Mouse (Mus musculus) limb, embryonic 11.5 days (tissue): ENCODE data around the gene Gbf1. TPM values are rescaled to one million over a fixed set of nuclear protein-coding genes. Genes with fewer than 3 reads are reported as not detected.

ENCODE experiments used
- ATAC-seq: fragments of 200-750 bp; cut with Nextera tagmentation; 2 replicates; pipeline ENCODE4 v1.8.0; 2017; ENCODE audit warnings: low read depth; ENCODE audit not compliant: insufficient number of reproducible peaks, low FRiP score, low TSS enrichment
- DNase-seq: peaks from one replicate; pipeline ENCODE4 v3.0.0-alpha.2; 2015; ENCODE audit warnings: low spot score
- H3K27ac ChIP-seq: fragments of 300-500 bp; sonication (generic); replicated peaks from 2 replicates; pipeline ENCODE4 v1.5.1; 2014; ENCODE audit warnings: low read depth, mild to moderate bottlenecking, low read length
- H3K27me3 ChIP-seq: fragments of 300-500 bp; sonication (generic); 2 replicates; pipeline ENCODE4 v1.6.1; 2014; ENCODE audit warnings: mild to moderate bottlenecking, low read length, mixed read lengths; ENCODE audit not compliant: control insufficient read depth, insufficient read depth
- H3K36me3 ChIP-seq: fragments of 300-500 bp; sonication (generic); 2 replicates; pipeline ENCODE4 v1.6.1; 2014; ENCODE audit warnings: mild to moderate bottlenecking, low read length, moderate library complexity, mixed read lengths; ENCODE audit not compliant: control insufficient read depth, insufficient read depth
- H3K4me1 ChIP-seq: fragments of 300-500 bp; sonication (generic); 2 replicates; pipeline ENCODE4 v1.6.1; 2014; ENCODE audit warnings: low read length, mixed read lengths; ENCODE audit not compliant: control insufficient read depth, insufficient read depth
- H3K4me2 ChIP-seq: fragments of 300-500 bp; sonication (generic); 2 replicates; pipeline ENCODE4 v1.6.1; 2014; ENCODE audit warnings: low read depth, mild to moderate bottlenecking, moderate library complexity; ENCODE audit not compliant: severe bottlenecking
- H3K4me3 ChIP-seq: fragments of 300-500 bp; sonication (generic); 2 replicates; pipeline ENCODE4 v1.5.1; 2014; ENCODE audit warnings: low read depth, low read length
- H3K9ac ChIP-seq: fragments of 300-500 bp; sonication (generic); 2 replicates; pipeline ENCODE4 v1.6.1; 2014; ENCODE audit warnings: mild to moderate bottlenecking, low read length
- H3K9me3 ChIP-seq: fragments of 300-500 bp; sonication (generic); 2 replicates; pipeline ENCODE4 v1.6.1; 2016; ENCODE audit warnings: low read length; ENCODE audit not compliant: control insufficient read depth
- WGBS: fragments of 180-500 bp; shearing (Covaris S2); extraction: QIAGEN DNeasy Blood & Tissue Kit; methylation state at CpG from one replicate; pipeline ENCODE4 v1.1.7; 2014; 5-methylcytosine and 5-hydroxymethylcytosine counted together
- polyA plus RNA-seq: library from polyadenylated mRNA; unstranded; fragments of >200 nt; fragmentation: Nextera tagmentation; extraction: Ambion mirVana; gene quantifications from 2 replicates; pipeline ENCODE4 v1.2.1, GENCODE M21; 2014

The Gbf1 gene
- polyA plus RNA-seq, 1 experiment from 2014 or later: 35.0 TPM

DNA sequence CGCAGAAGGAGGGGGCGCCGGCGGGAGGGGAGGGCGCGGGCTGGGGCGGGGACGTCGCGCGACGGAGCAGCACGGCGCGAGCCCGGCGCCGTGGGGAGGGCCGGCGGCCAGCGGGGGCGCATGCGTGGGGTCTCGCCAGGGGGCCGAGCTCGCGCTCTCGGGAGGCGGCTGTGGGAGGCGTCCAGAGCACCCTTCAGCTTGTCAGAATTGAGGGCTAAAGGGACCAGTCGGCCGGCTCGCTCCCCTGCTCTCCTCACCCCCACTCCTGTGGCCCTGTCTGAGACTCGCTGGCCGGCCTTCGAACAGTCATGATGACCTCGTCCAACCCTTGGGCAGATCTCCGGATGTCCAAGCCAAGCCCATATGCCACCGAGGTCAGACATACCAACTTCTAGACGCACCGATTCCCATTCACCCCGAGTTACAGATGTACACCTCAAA is 165.7 kb downstream of the Gbf1 start:
- H3K27ac ChIP-seq: no peak overlapping the region
- no peaks in the 10 kb centered on the region for H3K36me3 ChIP-seq
- WGBS: 3% methylated on average over 39 of the region's 42 CpGs
- no peak for ATAC-seq
- DNase-seq: no peak
- peaks cover 13% of the 10 kb centered on the region for H3K4me1 ChIP-seq
- peak overlapping the region; percentile 28; the same call in 1 of the 2 replicates for H3K4me3 ChIP-seq
- peak overlapping the region; percentile 22; the same call in 1 of the 2 replicates for H3K9ac ChIP-seq
- no peaks in the 10 kb centered on the region; the same call in 1 of the 2 replicates for H3K9me3 ChIP-seq
- H3K4me2 ChIP-seq: peak overlapping the region; percentile 77
- H3K27me3 ChIP-seq: peaks cover 98% of the 10 kb centered on the region

DNA sequence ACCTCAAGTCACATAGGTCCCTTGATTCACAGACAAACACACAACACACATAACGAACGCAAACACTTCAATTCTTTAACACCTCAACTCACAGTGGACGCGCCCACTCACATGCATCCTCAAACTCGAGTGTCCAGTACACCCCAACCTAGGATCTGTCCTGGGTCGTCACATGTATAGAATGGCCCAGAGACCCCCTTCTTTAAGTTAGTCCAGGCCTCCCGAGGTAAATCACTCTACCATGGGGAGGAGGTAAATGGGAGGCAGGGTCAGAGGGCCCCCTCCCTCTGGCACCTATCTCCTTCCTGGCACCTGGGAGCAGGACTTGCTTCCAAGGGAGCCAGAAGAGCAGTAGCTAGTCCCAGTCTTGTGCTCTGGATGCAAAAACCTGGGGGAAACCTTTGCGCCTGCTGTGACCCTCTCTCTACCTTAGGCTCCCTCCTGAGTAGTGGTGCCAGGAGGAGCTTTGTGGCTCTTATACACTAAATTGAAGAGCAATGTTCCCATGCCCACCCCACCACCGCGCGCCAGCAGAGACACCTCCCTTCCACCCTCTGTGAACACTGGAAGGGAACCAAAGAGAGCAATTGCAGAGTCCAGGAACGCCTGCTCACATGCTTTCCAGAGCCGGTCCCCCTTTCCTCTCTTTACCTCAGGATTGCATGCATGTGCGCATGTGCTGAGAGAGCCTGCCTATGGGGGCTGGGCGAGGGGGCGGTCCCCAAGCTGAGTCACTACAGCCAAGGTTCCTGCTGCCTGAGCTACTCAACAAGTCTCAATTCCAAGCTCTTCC is 166.5 kb downstream of the Gbf1 start:
- ATAC-seq: no peak
- Histone ChIP-seq H3K9me3 (no peaks in the 10 kb centered on the region; the same call in 1 of the 2 replicates), H3K27ac (no peak overlapping the region), H3K36me3 (no peaks in the 10 kb centered on the region), H3K9ac (no peak overlapping the region), H3K4me2 (no peak overlapping the region; the same call in 1 of the 2 replicates), H3K27me3 (peaks cover 98% of the 10 kb centered on the region), H3K4me3 (0 out of 2 replicates have a peak overlapping the region, but pooled peaks have one; percentile 28), H3K4me1 (peaks cover 13% of the 10 kb centered on the region)
- peak; percentile 65 for DNase-seq
- 11% methylated on average over 16 of the region's 16 CpGs for WGBS

DNA sequence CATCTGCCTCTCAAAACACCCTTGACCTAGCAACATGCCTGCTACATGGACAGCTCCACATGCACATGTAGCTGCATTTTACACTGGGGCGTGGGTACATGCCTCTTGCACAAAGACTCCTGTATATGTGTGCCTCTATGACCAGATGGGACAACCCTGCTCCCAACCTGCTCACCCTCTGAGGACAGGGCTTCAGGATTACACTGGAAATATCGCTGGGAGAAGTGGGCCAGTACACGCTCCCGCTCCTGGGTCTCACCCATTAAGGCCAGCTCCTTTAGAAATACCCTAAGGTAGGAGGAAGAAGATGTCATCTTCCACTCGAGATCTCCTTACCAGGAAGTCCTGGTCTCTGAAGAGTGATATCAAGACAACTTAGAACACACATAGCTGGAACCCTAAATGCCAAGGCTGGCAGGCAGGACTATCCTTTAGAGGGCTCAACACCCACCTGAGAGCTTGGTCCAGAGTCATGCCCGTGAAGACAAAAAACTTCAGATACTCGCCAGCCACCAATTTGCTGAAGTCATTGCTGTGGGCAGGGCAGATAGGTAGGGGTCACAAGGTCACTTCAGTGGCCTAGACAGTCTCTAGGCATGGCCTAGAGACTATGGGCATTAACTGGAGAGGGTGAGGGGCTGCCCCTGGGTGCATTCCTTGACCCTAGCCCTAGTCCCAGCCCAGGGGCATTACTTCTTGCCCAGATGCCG is 167.9 kb downstream of the Gbf1 start:
- peaks cover 13% of the 10 kb centered on the region for H3K4me1 ChIP-seq
- 77% methylated on average over 8 of the region's 8 CpGs for WGBS
- no peak overlapping the region for H3K4me3 ChIP-seq
- H3K4me2 ChIP-seq: no peak overlapping the region
- ATAC-seq (no peak), DNase-seq (no peak)
- H3K36me3 ChIP-seq: no peaks in the 10 kb centered on the region
- no peaks in the 10 kb centered on the region; the same call in 1 of the 2 replicates for H3K9me3 ChIP-seq
- no peak overlapping the region for H3K27ac ChIP-seq
- H3K27me3 ChIP-seq: peaks cover 98% of the 10 kb centered on the region
- no peak overlapping the region for H3K9ac ChIP-seq

DNA sequence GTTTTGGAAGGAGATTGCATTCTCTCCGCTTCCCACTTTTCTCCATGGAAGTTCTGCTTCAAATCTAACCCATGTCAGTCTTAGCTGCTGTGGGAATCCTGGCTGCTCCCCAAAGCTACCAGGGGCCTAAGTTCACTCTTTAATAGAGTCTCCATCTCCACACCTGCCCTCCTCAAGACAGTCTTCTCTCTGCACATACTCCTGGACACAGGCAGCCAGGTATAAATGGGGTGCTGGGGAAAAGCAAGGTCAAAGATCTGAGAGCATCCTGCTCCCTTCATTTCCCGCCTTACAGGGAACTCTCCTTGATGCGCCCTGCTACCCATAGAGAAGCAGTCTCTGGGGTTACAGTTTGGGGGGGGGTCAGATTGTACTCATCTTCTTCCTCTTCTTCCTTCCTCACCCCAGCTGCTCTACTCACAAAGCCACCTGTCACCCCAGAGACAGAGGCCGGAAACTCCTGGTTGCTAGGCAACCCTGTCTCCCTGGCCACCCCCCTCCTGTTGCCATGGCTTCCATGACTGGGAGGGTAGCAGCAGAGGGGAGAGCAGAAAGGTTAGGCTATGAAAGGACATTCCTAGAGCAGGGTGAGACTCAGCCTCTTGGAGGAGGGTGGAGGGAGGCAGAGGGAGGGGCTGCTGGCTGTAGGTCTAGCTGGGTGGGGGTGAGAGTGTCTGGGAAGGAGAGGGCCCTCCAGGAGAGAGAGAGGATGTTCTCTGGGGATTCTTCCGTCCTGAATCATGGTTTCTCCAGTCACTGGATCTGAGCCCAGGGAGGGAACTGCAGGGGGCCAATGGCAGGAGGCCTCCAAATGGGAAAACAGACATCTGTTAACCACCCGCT is 169.0 kb downstream of the Gbf1 start:
- H3K9ac ChIP-seq: no peak overlapping the region
- H3K9me3 ChIP-seq: no peaks in the 10 kb centered on the region; the same call in 1 of the 2 replicates
- 29% methylated on average over 6 of the region's 6 CpGs for WGBS
- H3K27me3 ChIP-seq: peaks cover 98% of the 10 kb centered on the region
- ATAC-seq: no peak
- peak; percentile 34 for DNase-seq
- no peaks in the 10 kb centered on the region for H3K36me3 ChIP-seq
- no peak overlapping the region for H3K4me3 ChIP-seq
- H3K27ac ChIP-seq: no peak overlapping the region
- peaks cover 13% of the 10 kb centered on the region for H3K4me1 ChIP-seq
- no peak overlapping the region for H3K4me2 ChIP-seq

DNA sequence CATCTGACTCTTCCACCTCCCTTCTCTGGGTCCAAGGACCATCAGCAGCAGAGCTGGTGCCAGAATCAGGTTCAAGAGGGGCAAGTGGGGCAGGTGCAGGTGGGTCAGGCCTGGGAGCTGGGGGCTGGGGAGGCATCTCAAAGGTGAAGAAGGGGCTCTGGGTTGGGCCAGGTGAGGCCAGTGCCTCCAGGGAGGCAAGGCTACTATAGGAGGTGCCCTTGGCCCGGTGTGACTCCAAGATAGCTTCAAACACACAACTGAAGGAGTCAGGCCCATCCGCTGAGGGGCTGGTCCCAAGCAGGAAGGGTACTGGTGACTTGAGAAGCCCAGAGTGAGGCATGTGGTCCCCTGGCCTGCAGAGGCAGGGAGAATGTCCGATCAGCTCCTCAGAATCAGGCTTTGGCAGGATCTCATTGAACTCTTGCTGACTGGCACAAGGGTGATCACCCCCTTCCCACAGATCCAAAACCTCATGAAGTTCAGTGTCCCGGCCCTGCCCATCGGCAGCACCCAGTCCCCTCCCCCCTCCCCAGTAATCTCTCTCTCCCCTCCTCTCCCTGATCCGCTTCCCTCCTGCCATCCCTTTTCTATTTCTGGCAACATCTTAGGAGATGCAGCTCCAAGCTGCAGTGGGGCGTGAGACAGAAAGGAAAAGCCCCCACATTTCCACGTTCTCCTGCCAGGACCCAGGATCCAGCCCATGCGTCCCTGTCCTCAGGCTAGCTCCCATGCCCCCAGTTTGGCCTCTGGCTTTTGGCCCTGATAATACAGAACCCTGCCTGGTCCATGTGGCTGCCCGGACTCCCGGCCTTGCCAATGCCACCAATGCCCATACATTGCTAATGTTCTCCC is 170.1 kb downstream of the Gbf1 start:
- 60% methylated on average over 11 of the region's 11 CpGs for WGBS
- H3K27ac ChIP-seq: no peak overlapping the region
- H3K9ac ChIP-seq: no peak overlapping the region
- no peak overlapping the region; the same call in 1 of the 2 replicates for H3K4me2 ChIP-seq
- ATAC-seq (no peak), DNase-seq (no peak)
- H3K27me3 ChIP-seq: peaks cover 98% of the 10 kb centered on the region
- no peak overlapping the region for H3K4me3 ChIP-seq
- H3K4me1 ChIP-seq: peaks cover 13% of the 10 kb centered on the region
- no peaks in the 10 kb centered on the region for H3K36me3 ChIP-seq
- H3K9me3 ChIP-seq: no peaks in the 10 kb centered on the region

DNA sequence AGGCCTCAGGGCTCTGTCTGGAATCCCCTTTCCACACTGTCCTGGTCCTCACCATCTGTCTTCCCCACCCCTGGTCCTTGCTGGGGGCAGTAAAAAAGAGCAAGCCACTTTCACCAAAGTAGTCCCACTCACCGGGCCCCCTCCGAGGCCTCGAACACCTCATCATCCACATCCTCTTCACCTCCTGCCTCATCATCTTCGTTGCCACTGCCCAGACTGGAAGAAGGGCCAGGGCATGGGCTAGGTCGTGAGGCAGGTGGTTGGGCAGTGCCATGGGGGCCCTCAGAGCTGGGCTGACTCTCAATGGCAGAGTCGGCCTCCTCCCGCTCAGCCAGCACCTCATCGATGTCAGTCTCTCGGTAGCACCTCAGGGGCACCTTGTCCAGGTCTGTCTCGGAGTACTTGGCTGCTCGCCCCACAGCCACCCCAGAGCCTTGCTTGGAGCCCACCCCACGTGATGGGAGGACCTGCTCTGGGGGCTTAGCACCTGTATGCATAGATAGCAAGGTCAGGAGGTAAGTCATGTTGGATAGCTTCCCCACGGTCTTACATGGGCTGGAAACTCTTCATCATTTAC is 170.8 kb downstream of the Gbf1 start:
- no peaks in the 10 kb centered on the region for H3K9me3 ChIP-seq
- WGBS: 79% methylated on average over 13 of the region's 13 CpGs
- DNase-seq: no peak
- no peaks in the 10 kb centered on the region for H3K36me3 ChIP-seq
- ATAC-seq: no peak
- peaks cover 7% of the 10 kb centered on the region for H3K4me1 ChIP-seq
- no peak overlapping the region for H3K4me2 ChIP-seq
- H3K4me3 ChIP-seq: no peak overlapping the region
- H3K27ac ChIP-seq: no peak overlapping the region
- peaks cover 95% of the 10 kb centered on the region for H3K27me3 ChIP-seq
- H3K9ac ChIP-seq: no peak overlapping the region

DNA sequence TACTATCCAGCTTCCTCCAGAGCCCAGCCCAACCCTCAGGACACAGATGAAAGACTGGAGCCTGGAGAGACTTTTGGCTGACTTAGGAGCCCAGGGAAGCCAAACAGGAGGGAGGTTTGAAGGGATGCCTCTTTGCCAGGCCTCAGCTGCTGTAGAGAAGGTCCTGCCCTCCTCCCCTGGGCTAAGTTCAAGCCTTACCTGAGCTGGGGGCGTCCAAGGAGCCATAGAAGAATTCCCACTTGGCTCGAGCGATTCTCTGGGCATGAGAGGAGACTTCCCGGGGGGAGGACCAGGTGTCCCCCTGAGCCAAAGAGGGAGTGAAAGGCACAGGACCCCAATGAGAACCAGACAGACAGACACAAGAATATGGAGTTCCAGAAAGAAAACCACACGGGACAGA is 171.4 kb downstream of the Gbf1 start:
- no peaks in the 10 kb centered on the region for H3K9me3 ChIP-seq
- DNase-seq (no peak), ATAC-seq (no peak)
- H3K27me3 ChIP-seq: peaks cover 89% of the 10 kb centered on the region
- H3K9ac ChIP-seq: no peak overlapping the region
- peaks cover 5% of the 10 kb centered on the region for H3K4me1 ChIP-seq
- H3K36me3 ChIP-seq: no peaks in the 10 kb centered on the region
- no peak overlapping the region for H3K4me2 ChIP-seq
- no peak overlapping the region for H3K4me3 ChIP-seq
- no peak overlapping the region for H3K27ac ChIP-seq
- WGBS: 57% methylated on average over 5 of the region's 5 CpGs
